Mouse (Mus musculus): ENCODE measurements around the gene Cd37. TPM values are rescaled to one million over a fixed set of nuclear protein-coding genes. Genes with fewer than 3 reads are reported as not detected.

The Cd37 gene
- total RNA-seq, 2 experiments from 2014 or later, result 1.8 to 3.4 TPM

DNA sequence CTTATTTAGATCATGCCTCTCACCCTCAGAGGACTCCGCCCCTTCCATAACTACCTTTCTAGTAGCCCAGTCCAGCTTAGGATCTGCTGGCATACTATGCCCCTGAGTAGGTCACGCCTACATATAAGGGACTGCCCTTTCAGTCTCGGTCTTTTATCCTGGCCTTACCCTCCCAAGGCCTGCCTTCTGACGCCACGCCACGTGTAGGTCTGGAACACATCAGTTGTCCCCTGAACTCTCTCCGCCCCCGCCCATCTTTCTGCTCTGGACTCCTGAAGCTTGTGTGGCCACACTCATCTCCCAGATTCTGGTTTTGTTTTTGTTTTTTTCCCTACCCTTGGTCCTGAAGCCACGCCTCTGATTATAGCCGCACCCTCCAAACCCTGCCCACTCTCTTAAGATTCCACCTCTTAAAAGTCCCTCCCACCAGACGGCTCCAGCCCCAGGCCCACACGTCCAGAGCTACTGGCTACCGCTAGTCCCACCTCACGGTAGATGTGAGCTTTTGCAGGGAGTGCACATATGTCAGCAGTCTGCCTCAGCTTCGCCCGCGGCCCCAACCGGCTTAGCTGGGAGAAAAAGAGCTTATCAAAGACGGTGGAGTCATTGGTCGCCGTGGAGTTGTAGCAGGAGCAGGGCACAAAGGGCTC, 3.9 kb downstream of the Cd37 start:
- peak; percentile 26 for DNase-seq

DNA sequence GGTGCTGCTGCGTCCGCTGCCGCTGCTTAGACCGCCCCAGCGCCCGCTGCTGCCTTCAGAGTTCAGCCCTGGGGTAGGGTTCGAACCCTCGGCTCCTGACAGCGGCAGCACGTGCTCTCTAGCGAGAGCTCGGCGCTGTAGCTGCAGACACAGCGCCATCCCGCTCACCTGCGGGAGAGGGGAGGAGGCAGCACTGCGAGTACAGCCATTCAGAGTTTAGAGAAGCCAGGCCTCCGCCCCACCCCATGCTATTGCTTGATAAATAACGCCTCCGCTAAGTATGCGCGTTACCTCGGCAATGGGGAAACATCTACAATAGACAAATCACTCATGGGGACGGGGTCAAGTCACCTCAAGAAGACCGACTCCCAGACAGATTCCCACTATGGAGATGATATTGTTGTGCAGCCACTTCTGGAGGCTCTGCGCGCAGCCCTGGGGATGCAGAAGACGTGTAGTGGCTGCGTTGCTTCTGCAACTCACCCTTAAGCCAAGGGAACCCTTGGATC, 4.5 kb downstream of the Cd37 start:
- DNase-seq, result no peak

DNA sequence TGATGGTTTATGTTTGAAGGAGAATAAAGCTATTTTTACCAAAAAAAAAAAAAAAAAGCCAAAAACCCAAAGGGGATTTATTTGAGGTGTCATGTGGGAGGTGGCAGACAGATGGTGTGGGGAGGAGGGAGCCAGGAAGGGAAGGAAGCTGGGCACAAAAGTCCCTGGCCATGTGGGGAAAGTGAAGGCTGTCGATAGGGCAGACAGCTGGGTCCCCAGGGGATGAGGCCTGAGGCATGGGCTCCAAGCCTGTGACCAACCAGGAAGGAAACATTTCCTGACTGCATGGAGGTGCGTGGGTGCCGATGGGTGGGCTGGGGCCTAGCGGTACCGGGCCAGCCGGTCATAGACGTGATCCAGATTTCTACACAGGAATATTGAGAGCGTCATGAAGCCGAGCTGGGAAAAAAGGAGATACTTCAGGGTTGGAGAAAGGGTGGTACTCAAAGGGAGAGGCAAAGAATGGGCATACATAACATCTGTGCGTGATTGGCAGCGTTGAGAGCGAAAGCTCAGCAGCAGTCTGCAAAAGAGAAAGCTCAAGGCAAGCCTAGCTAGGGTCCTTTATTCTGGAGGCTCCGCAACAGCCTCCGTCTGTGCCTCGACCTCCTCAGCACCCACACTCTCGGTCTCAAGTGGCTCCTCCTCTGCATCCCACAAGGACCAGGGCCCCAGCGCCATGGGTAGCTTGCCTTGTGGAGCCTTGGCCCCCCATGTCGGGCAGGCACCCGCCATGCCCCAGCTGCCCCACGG, 5.2 kb downstream of the Cd37 start:
- DNase-seq, result no peak

DNA sequence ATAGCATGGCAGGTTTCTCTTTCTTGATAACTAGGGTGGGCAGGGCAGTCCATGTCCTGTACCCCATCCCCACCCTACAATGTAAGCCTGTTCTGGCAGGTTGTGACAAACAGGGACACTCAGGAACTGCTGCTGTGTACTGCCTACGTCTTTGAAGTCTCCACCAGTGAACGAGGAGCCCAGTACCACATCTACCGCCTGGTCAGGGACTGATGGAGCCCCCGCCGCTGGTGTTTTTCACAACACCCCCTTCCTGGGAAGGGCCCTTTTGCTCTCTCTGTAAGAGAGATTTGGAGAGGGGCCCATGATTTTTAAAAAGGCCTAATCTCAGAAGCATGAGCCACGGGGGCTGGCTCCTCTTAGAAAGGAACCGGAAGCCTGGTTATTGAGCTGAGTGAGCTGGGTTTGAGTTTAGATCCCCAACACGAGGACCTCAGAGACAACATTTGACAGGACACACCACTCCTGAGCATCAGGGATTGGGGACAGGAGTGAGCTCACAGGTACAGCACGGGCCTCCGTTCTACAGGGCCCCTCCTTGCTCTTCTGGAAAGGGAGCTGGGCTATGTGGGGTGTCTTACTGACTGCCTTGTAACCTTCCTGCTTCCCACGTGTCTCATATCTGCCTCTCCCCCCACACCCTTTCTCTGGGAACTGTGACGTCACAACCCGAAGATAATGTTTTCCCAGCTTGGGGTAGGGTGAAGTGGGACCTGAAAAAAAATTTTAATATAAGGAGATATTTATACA, 6.0 kb downstream of the Cd37 start:
- no peak for DNase-seq

DNA sequence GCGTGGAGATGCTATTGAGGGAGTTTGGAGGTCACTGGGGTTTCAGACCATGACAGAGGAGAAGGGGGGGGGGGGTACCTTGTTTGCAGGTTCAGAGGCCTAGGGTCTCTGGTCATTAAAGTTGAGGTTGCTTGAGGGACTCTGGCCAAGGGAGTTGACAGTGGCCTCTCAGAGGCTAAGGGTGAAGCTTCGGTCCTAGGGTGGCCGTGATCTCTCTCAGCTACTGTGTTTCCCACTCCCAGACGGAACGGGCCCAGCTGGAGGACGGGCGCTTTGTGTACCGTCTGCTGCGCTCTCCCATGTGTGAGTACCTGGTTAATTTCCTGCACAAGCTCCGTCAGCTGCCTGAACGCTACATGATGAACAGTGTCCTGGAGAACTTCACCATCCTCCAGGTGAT, 7.0 kb downstream of the Cd37 start:
- no peak for DNase-seq

DNA sequence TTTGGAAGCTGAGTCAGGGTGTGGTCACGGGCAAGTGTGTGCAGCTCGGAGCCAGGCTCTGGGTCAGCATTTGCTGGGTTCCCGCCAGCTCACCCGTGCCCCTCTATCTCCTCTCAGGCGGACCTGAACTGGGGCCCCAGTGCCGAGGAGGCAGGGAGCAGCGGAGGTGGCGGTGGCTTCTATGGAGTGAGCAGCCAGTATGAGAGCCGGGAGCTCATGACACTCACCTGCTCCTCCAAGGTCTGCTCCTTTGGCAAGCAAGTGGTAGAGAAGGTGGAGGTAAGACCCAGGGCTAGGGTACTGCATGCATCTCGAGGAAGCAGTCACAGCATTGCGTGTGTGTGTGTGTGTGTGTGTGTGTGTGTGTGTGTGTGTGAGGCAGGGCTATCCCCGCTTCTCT, 7.7 kb downstream of the Cd37 start:
- no peak for DNase-seq

DNA sequence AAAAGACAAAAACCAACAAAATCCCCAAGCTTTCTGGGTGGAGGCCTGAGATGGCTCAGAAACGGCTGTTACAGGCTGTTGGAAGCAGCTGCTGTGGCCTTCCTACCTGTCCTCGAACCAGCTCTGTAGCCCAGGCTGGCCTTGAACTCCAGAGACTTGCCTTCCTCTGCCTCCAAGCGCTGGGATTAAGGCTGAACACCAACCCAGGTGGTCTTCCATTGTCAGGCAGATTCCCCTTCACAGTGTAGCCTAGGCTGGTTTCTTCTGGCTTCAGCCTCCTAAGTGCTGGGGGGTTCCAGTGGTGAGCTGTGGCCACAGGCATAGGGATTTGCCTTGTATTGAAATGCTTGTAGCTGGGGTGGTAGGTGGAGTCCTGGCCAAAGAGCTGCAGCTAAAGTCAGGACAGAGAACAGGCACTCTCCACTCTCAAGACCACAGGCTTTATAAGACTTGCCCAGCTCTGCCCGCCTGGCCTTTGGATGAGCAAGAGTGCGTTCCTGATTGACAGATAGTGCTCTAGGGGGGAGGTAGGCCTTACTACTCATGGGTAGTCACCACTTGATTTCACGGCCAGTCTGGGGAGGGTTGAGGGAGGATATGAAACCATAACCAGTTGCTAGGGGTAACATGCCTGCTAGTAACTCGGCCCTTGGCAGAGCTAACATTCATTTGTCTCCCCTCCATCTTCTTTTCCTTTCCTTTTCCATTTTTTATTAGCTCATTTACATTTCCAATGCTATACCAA, 9.3 kb downstream of the Cd37 start:
- no peak for DNase-seq

DNA sequence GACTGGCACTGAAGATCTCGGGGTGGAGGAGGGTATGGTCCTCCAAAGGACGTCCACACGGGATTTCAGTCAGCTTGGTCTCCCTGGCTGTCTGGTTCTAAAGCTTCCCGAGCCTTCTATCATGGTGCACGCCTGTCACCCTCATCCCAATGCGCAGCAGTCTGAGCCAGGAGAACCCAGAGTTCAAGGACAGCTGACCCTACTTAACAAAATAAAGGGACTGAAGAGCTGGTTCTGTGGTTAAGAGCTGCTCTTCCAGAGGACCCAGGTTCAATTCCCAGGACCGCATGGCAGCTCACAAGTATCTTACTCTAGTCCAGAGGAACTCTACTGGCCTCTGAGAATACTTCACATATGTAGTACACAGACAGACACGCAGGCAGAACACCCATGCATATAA, 9.9 kb downstream of the Cd37 start:
- DNase-seq, result no peak

DNA sequence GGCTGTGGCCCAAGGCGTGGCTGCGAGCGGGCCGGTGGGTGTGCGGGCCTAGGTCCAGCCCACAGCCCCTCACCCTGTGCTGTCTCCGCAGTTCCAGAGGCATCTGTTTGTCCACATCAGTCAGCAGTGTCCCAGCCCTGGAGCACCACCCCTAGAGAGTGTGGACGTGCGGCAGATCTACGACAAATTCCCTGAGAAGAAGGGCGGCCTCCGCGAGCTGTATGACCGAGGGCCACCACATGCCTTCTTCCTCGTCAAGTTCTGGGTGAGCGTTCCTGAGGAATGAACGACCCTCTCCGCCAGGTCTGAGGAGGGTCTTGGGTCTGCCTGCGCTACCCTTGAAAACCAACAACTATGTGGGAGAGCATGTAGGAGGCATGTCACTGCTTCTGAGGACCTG, 10.4 kb downstream of the Cd37 start:
- DNase-seq, result no peak

DNA sequence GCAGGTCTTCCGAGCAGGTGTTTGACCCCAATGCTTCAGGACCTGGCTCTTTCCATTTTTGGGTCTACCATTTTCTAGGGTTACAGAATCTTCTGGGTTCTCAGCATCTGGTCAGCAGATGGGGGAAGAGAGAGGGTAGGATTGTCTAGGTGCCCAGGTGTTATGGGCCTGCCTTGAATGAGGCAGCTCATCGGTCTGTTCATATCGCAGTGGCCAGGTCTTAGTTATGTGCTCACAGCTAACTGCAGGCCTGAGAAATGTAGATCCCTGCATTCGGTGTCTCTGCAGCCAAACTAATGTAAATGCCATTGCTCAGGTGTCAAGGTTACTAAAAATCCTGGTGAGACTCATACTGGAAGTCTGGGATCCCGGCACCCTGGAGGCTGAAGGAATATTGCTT, 12.5 kb downstream of the Cd37 start:
- DNase-seq, result no peak

DNA sequence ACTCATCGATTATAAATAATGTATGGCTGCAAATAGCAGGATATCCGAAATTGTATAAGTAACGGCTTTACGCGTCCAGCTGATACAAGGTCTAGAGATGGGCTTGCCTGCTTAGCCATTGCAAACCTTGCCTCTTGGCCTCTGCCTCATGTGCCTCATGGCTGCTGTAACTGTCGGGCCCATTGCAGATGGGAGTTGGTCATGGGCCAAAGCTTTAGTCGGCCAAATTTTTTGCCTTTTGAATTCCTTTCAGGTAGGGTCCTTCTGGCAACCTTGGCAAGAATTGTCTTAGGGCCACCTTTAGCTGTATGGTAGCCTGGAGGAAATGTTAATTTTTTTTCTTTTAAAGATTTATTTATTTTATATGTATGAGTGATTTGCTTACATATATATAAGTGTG, 14.1 kb downstream of the Cd37 start:
- no peak for DNase-seq

DNA sequence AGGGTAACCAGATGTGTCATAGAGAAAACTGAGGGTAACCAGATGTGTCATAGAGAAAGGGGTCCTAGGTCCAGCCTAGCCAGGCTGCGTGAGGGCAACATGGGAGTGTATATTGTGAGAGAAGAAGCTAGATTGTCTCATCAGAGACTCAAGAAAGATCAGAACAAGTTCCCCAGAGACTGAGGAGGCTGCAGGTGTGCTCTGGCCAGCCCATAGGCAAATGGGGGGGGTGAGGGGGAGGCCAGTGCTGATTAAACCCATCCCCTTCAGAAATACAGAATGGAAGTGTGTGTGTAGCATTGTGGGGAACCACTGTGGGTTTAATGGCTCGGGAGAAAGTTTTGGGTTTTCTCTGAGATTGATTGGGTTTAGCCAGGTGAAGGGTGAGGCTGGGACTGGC, 17.2 kb downstream of the Cd37 start:
- no peak for DNase-seq

DNA sequence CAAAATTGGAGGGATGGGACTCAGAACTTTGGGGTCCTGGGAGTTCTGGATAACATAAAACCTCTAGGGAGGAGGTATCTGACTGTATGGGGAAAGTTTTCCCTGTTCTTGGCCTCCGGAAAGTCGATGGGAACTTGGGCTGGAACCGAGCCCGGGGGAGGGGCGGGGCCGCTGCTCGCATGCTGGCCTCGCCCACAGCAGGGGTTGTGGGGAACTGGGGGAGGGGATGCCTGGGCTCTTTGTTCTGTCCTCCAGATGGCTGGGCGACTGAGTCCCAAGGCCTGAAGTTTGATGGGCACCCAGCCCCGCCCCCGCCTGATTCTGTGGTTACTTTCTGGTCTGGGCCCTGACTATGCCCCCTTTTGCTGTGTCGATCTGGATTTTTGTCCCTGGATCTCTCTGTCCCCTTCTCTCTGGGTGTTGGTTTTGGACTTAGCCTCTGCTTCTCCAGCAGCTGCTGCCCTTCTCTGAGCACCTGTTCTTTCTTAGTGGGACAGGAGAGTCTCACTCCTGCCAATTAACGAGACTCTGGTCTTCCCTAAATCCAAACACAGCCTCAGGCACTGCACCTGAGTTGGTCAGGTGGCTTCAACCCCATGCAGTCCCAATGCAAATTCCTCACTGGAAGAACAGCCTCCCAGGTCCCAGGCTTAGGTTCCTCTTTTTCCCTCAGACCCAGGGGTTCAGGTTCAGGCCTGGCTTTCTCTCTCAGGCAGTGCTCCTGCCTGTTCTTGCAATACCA, 22.3 kb downstream of the Cd37 start:
- peak; percentile 77 for DNase-seq

DNA sequence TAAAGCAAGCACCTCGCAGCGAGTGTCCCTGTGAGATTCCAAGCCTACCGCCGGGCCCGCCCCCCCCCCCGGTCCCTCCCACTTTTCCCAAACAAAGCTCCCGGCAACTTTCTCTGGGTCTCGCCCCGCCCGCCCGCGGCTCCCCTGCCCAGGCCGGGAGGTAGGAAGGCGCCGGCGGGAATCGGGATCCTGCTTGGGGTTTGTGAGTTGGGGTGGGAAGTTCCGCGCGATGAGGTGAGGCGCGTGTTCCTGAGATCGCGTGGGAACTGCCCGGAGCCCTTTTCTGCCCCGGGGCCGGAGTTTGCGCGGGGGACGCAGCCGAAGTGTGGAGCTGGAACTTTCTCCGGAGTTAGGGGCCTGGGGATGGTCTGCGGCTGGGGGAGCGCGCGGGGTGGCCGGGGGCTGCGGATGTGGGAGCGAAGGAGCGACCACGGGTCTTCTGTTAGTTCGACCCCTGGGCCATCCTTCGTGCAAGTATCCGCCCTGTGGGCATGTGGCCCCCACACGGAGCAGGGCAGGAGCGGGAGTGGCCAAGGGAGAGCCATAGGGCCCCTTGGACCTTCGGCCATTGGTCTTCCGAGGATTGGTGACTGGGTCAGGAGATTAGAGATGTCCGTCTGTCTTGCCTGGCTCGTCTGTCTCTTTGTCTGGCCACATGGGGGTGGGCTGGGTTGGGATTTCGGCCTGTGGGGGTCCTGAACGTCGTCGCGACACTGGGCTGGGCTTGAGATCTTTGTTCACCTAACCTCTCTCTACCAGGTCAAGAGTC, 23.1 kb downstream of the Cd37 start, which contains the start of gene Tead2:
Gene Tead2, plus strand, starts transcription at position 81 of the 769 bp plus-strand sequence.
- peak; percentile 44 for DNase-seq

DNA sequence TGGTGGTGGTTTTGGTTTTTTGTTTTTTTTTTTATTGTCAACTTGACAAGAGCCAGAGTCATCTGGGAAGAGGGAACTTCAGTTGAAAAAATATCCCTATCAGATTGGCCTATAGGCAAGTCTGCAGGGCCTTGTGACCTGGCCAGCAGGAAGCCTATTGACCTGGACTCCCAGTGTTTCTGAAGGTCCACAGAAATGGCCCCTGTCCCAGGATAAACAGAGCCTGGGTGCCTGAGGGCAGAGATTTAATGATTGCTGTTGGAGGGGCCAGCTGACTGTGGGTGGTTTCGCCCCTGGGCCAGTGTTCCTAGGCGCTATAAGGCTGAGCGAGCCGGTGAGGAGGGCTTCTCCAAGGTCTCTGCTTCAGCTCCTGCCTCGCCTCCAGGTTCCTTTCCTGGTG, 25.2 kb downstream of the Cd37 start:
- DNase-seq, result no peak

DNA sequence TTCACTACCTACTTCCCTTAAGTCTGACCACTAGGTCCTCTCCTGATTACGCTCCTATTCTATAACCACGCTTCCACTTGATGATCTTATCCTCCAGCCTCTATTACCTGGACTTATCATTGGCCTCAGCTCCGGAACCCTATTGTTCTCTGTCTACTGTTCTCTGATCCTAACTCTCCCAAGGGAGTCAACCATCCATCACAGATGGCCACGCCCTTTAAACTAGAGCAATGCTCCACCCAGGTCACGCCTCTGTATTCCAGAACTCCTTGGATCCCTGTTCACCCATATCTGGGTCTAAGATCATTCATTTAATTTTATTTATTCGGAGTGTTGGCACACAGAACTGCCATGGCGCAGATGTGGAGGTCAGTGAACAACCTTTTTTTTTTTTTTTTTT, 26.6 kb downstream of the Cd37 start:
- DNase-seq, result no peak

DNA sequence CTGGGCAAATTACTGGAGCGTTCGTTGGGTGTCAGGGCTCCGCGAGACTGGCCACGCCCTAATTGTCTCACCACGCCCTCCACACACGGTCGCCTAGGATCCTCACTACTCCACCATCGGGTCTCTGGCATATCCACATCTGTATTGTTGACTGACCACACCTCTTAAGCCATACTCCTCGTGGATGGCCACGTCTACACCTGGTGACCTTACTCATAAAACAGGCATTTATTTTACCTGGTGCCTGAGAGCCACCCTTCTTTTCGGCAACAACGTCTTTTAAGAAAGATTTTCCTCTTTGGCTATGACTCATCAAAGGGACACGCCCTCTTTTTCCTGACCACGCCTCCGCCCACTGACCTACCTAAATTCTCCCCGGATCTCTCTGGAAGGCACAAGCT, 27.1 kb downstream of the Cd37 start, which contains the start of gene Dkkl1:
Gene Dkkl1, minus strand, starts transcription at position 297 of the 401 bp plus-strand sequence.
- DNase-seq, result no peak

DNA sequence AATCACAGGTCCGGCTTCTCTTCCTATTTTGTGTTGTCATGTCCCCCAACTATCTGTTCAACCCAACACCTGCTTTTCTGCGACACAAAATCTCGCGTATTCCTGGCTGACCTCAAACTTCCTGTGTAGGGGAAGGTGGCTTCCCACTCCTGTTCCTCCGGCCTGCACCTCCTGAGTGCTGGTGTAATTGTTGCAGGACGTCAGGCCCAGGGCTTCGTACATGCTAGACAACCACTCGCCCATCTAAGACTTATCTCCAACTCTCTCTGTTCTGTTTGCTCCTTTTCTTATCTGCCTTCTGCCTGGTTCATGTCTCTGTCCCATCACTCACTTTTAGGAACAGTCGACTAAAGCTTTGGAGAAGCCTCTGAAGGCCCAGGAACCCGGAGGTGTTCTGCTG, 27.8 kb downstream of the Cd37 start:
- no peak for DNase-seq

DNA sequence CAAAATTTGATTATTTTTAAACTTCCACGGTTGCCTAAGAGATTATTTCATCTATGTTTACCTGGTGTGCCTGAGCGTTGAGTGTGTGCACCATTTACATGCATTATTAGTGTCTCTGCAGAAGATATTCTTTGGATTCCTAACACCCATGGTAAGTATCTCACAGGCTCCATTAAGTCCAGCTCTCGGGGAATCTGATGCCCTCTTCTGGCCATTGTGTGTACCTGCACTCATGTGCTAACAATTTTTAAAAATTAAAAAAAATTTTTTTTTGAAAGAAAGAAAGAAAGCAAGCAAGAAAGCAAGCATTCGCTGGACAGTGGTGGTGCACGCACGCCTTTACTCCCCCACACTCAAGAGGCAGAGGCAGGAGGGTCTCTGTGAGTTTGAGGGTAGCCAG, 30.7 kb downstream of the Cd37 start:
- DNase-seq, result no peak

DNA sequence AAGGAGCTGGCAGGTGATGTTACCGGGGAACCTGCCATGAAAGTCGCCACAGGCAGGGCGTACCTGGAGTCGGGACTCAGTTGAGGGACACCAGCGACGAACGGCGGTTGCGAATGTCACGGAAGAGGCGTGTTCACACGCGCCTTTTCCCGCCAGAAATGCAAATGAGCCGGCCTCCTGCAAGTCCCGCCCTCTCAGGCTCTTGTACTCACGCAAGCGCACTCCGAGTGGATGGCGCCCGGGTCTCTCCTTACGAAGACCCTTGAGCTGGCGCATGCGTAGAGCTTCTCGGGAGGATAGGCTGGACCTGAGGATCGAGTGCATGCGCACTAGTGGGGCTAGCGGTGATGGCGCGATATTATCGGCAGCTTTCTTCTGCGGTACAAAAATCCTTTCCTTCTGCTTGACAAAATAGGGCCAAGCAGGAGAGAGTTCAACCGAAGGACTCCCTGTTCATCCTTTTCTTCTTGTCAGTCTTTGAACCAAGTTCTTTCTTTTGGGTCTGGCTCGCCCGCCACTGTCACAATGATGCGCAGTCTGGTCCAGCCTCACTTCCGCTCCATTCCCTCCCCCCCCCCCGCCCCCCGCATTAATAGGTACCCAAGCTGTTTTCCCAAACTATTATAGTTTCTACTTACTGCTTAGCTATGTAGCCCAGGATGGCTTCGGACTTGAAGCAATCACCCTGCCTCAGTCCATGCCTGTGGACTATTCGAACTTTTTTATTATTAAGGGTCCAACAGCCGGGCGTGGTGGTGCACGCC, 34.4 kb downstream of the Cd37 start, which contains the start of gene Ccdc155:
Gene Ccdc155, minus strand, starts transcription at position 513 of the 764 bp plus-strand sequence.
- DNase-seq, result peak; percentile 80
